8 mouse cellular contexts compared by ENCODE assay signal in genomic region chr7:144552274-144552673, GRCm38 (mm10). TPM values are rescaled to one million over a fixed set of nuclear protein-coding genes. Genes with fewer than 3 reads are reported as not detected.
DNase-seq lines count a peak whose midpoint lies in the region; ATAC-seq and TF ChIP-seq lines count a peak whose summit lies in the region.

No protein-coding gene starts in this region.

- peak overlapping the region; percentile 74 for H3K4me3 ChIP-seq in layer of hippocampus, adult 2 months
- peak overlapping the region; percentile 96 for H3K4me3 ChIP-seq in embryonic facial prominence, embryonic 15.5 days (replicated peaks)
- peak overlapping the region; percentile 94 for H3K4me3 ChIP-seq in intestine, embryonic 15.5 days (replicated peaks)
- peak overlapping the region; percentile 99; the same call in 1 of the 2 replicates for H3K4me3 ChIP-seq in neural tube, embryonic 12.5 days

- TF ChIP-seq CTCF in layer of hippocampus, adult 2 months (conservative IDR thresholded peaks at IDR 0.05), result no peak

- ATAC-seq in embryonic facial prominence, embryonic 15.5 days (ENCODE audit: insufficient number of reproducible peaks, low FRiP score, low TSS enrichment, low read depth), result no peak
- ATAC-seq in intestine, embryonic 15.5 days, result no peak
- ATAC-seq in neural tube, embryonic 12.5 days (ENCODE audit: low FRiP score, low read depth), result no peak

- peak overlapping the region; percentile 77 for H3K4me2 ChIP-seq in embryonic facial prominence, embryonic 15.5 days (replicated peaks)
- H3K4me2 ChIP-seq in intestine, embryonic 15.5 days (replicated peaks), result peak overlapping the region; percentile 84
- H3K4me2 ChIP-seq in neural tube, embryonic 12.5 days (replicated peaks), result peak overlapping the region; percentile 84

- peaks cover 28% of the 10 kb centered on the region for H3K4me1 ChIP-seq in embryonic facial prominence, embryonic 15.5 days
- H3K4me1 ChIP-seq in intestine, embryonic 15.5 days (replicated peaks), result peaks cover 21% of the 10 kb centered on the region
- peaks cover 19% of the 10 kb centered on the region for H3K4me1 ChIP-seq in neural tube, embryonic 12.5 days

- H3K27ac ChIP-seq in layer of hippocampus, adult 2 months, result no peak overlapping the region
- H3K27ac ChIP-seq in embryonic facial prominence, embryonic 15.5 days (replicated peaks), result no peak overlapping the region
- no peak overlapping the region for H3K27ac ChIP-seq in intestine, embryonic 15.5 days
- H3K27ac ChIP-seq in neural tube, embryonic 12.5 days, result no peak overlapping the region

- WGBS in embryonic facial prominence, embryonic 15.5 days, result 83% methylated on average over 8 of the region's 8 CpGs
- WGBS in intestine, embryonic 15.5 days, result 87% methylated on average over 8 of the region's 8 CpGs
- 90% methylated on average over 8 of the region's 8 CpGs for WGBS in neural tube, embryonic 12.5 days

- DNase-seq in layer of hippocampus, adult 2 months (ENCODE audit: low spot score in 2 of 2), result no peak
- no peak for DNase-seq in layer of hippocampus, adult 11-12 months (ENCODE audit: low spot score)
- no peak for DNase-seq in layer of hippocampus, postnatal 10 days (ENCODE audit: low spot score in 2 of 2)
- no peak for DNase-seq in urinary bladder, postnatal 10 days (ENCODE audit: low spot score)
- no peak for DNase-seq in frontal cortex, adult 2 months (ENCODE audit: extremely low spot score in 1 of 2, low spot score in 1 of 2)

- H3K9me3 ChIP-seq in embryonic facial prominence, embryonic 15.5 days (replicated peaks), result no peaks in the 10 kb centered on the region
- no peaks in the 10 kb centered on the region for H3K9me3 ChIP-seq in intestine, embryonic 15.5 days
- no peaks in the 10 kb centered on the region for H3K9me3 ChIP-seq in neural tube, embryonic 12.5 days

- H3K36me3 ChIP-seq in embryonic facial prominence, embryonic 15.5 days, result peaks cover 33% of the 10 kb centered on the region
- peaks cover 10% of the 10 kb centered on the region; the same call in 1 of the 2 replicates for H3K36me3 ChIP-seq in intestine, embryonic 15.5 days
- H3K36me3 ChIP-seq in neural tube, embryonic 12.5 days, result peaks cover 25% of the 10 kb centered on the region

- H3K27me3 ChIP-seq in embryonic facial prominence, embryonic 15.5 days, result no peaks in the 10 kb centered on the region
- H3K27me3 ChIP-seq in intestine, embryonic 15.5 days (replicated peaks), result no peaks in the 10 kb centered on the region
- H3K27me3 ChIP-seq in neural tube, embryonic 12.5 days (replicated peaks), result 0 out of 2 replicates have a peak, but pooled peaks cover 4% of the 10 kb centered on the region

- H3K9ac ChIP-seq in embryonic facial prominence, embryonic 15.5 days, result peak overlapping the region; percentile 98; the same call in 1 of the 2 replicates
- H3K9ac ChIP-seq in intestine, embryonic 15.5 days, result peak overlapping the region; percentile 93
- H3K9ac ChIP-seq in neural tube, embryonic 12.5 days, result 0 out of 2 replicates have a peak overlapping the region, but pooled peaks have one; percentile 98

RNA-seq across cellular contexts. Expression of gene Ppfia1, which starts 1.3 kb away (rescaled TPM):
- 10 to 100 TPM; 38.2 to 43.0 TPM for total RNA-seq in layer of hippocampus, adult 2 months (2021)
- polyA plus RNA-seq in embryonic facial prominence, embryonic 15.5 days (2015; fragmentation: Nextera tagmentation; extraction: Ambion mirVana), result 41.2 and 42.3 TPM in 2 replicates
- 25.5 and 28.9 TPM in 2 replicates for polyA plus RNA-seq in intestine, embryonic 15.5 days (2015; fragmentation: Nextera tagmentation; extraction: Ambion mirVana)
- polyA plus RNA-seq in neural tube, embryonic 12.5 days (2016; fragmentation: Nextera tagmentation; extraction: Ambion mirVana), result 38.6 and 43.7 TPM in 2 replicates
- total RNA-seq in layer of hippocampus, postnatal 10 days (2021), result 10 to 100 TPM; 35.8 to 41.2 TPM
- polyA plus RNA-seq in frontal cortex, adult 2 months (2012; rRNA removed), result 44.0 and 49.3 TPM in 2 replicates

RNA-seq across cellular contexts. Expression of gene Fadd, which starts 30.0 kb away (rescaled TPM):
- 1 to 10 TPM; 1.9 to 2.3 TPM for total RNA-seq in layer of hippocampus, adult 2 months (2021)
- 9.7 and 10.6 TPM in 2 replicates for polyA plus RNA-seq in embryonic facial prominence, embryonic 15.5 days (2015; fragmentation: Nextera tagmentation; extraction: Ambion mirVana)
- 12.8 and 13.0 TPM in 2 replicates for polyA plus RNA-seq in intestine, embryonic 15.5 days (2015; fragmentation: Nextera tagmentation; extraction: Ambion mirVana)
- 6.4 and 7.1 TPM in 2 replicates for polyA plus RNA-seq in neural tube, embryonic 12.5 days (2016; fragmentation: Nextera tagmentation; extraction: Ambion mirVana)
- total RNA-seq in layer of hippocampus, postnatal 10 days (2021), result 1 to 10 TPM; 2.9 to 3.1 TPM
- polyA plus RNA-seq in frontal cortex, adult 2 months (2012; rRNA removed), result 2.5 and 2.6 TPM in 2 replicates
